Mouse (Mus musculus) kidney, postnatal 10 days (tissue): Measurements from ENCODE around the gene Mrpl46.

ENCODE experiments used
- DNase-seq: peaks from one replicate; pipeline ENCODE4 v3.0.0; 2021; ENCODE audit warnings: mixed read lengths

Mrpl46 gene

GRCm38 (mm10) chr7:78767929-78768531 is 15.3 kb downstream of the Mrpl46 start:
- DNase-seq = no peak

GRCm38 (mm10) chr7:78766019-78766683 is 17.2 kb downstream of the Mrpl46 start:
- DNase-seq = peak; percentile 85

GRCm38 (mm10) chr7:78765215-78765631 is 18.1 kb downstream of the Mrpl46 start:
- no peak for DNase-seq

- DNase-seq = no peak
Observed at GRCm38 (mm10) chr7:78763801-78764200, 19.5 kb downstream of the Mrpl46 start.

- DNase-seq = no peak
Observed at GRCm38 (mm10) chr7:78754458-78755000, 28.8 kb downstream of the Mrpl46 start.

GRCm38 (mm10) chr7:78753752-78754457 is 29.4 kb downstream of the Mrpl46 start:
- DNase-seq = no peak

GRCm38 (mm10) chr7:78752961-78753360 is 30.4 kb downstream of the Mrpl46 start:
- DNase-seq = no peak

GRCm38 (mm10) chr7:78743731-78744385 is 39.5 kb downstream of the Mrpl46 start:
- no peak for DNase-seq

GRCm38 (mm10) chr7:78739351-78740000 is 43.9 kb downstream of the Mrpl46 start:
- DNase-seq = no peak

GRCm38 (mm10) chr7:78737614-78738210 is 45.6 kb downstream of the Mrpl46 start, which contains the start of gene Ntrk3:
Ntrk3 (minus strand) TSS chr7:78738012.
- no peak for DNase-seq

- no peak for DNase-seq
Observed at GRCm38 (mm10) chr7:78737196-78737595, 46.1 kb downstream of the Mrpl46 start.

GRCm38 (mm10) chr7:78731391-78731790 is 51.9 kb downstream of the Mrpl46 start:
- no peak for DNase-seq
